Mouse (Mus musculus): ENCODE data around the gene Stpg2.
"Not testable (repeated sequence)": the region's sequence is repeated elsewhere in the genome, so short reads cannot be mapped to it uniquely, and the experiment has no call there.

Gene Stpg2

GRCm38 (mm10) chr3:139442170-139442569, 236.7 kb downstream of the Stpg2 start:
- no peak for DNase-seq (ENCODE audit: low spot score)

GRCm38 (mm10) chr3:139495939-139496338, 290.4 kb downstream of the Stpg2 start:
- DNase-seq (ENCODE audit: low spot score): no peak

GRCm38 (mm10) chr3:139502216-139502615, 296.7 kb downstream of the Stpg2 start:
- DNase-seq (ENCODE audit: low spot score): no peak

- no peak for DNase-seq (ENCODE audit: low spot score)
These were observed 303.9 kb downstream of the Stpg2 start for GRCm38 (mm10) chr3:139509275-139509985.

GRCm38 (mm10) chr3:139578496-139578895, 373.0 kb downstream of the Stpg2 start:
- no peak for DNase-seq (ENCODE audit: low spot score)

GRCm38 (mm10) chr3:139581298-139581697, 375.8 kb downstream of the Stpg2 start:
- no peak for DNase-seq (ENCODE audit: low spot score)

- no peak for DNase-seq (ENCODE audit: low spot score)
These were observed 394.0 kb downstream of the Stpg2 start for GRCm38 (mm10) chr3:139599508-139599907.

- not testable (repeated sequence) for DNase-seq (ENCODE audit: low spot score)
These were observed 402.8 kb downstream of the Stpg2 start for GRCm38 (mm10) chr3:139608267-139608666.

GRCm38 (mm10) chr3:139614641-139615040, 409.1 kb downstream of the Stpg2 start:
- no peak for DNase-seq (ENCODE audit: low spot score)

GRCm38 (mm10) chr3:139615791-139616190, 410.3 kb downstream of the Stpg2 start:
- DNase-seq (ENCODE audit: low spot score): no peak

- no peak for DNase-seq (ENCODE audit: low spot score)
These were observed 432.4 kb downstream of the Stpg2 start for GRCm38 (mm10) chr3:139637887-139638286.

GRCm38 (mm10) chr3:139651505-139651904, 446.0 kb downstream of the Stpg2 start:
- no peak for DNase-seq (ENCODE audit: low spot score)

GRCm38 (mm10) chr3:139659416-139659815, 453.9 kb downstream of the Stpg2 start:
- DNase-seq (ENCODE audit: low spot score): no peak

GRCm38 (mm10) chr3:139662241-139662640, 456.7 kb downstream of the Stpg2 start:
- no peak for DNase-seq (ENCODE audit: low spot score)

GRCm38 (mm10) chr3:139663712-139664245, 458.3 kb downstream of the Stpg2 start:
- no peak for DNase-seq (ENCODE audit: low spot score)

GRCm38 (mm10) chr3:139665047-139665446, 459.6 kb downstream of the Stpg2 start:
- no peak for DNase-seq (ENCODE audit: low spot score)

- DNase-seq (ENCODE audit: low spot score): no peak
These were observed 470.7 kb downstream of the Stpg2 start for GRCm38 (mm10) chr3:139676192-139676591.

GRCm38 (mm10) chr3:139676723-139677122, 471.2 kb downstream of the Stpg2 start:
- no peak for DNase-seq (ENCODE audit: low spot score)

GRCm38 (mm10) chr3:139704238-139704637, 498.7 kb downstream of the Stpg2 start:
- DNase-seq (ENCODE audit: low spot score): not testable (repeated sequence)

- not testable (repeated sequence) for DNase-seq (ENCODE audit: low spot score)
These were observed 501.9 kb downstream of the Stpg2 start for GRCm38 (mm10) chr3:139707396-139707795.

GRCm38 (mm10) chr3:139709794-139710193, 504.3 kb downstream of the Stpg2 start:
- no peak for DNase-seq (ENCODE audit: low spot score)

GRCm38 (mm10) chr3:139728751-139729150, 523.3 kb downstream of the Stpg2 start:
- no peak for DNase-seq (ENCODE audit: low spot score)

- no peak for DNase-seq (ENCODE audit: low spot score)
These were observed 523.8 kb downstream of the Stpg2 start for GRCm38 (mm10) chr3:139729248-139729647.

GRCm38 (mm10) chr3:139733156-139733555, 527.7 kb downstream of the Stpg2 start:
- DNase-seq (ENCODE audit: low spot score): no peak
